Mouse (Mus musculus) C2C12 (cell line): ENCODE measurements around the gene Zfp212.

Source experiments
- CTCF ChIP-seq: IDR thresholded peaks from one replicate; pipeline ENCODE4 v1.5.1; 2011; ENCODE audit not compliant: control insufficient read depth, insufficient read depth, insufficient read length
- FOSL1 ChIP-seq: IDR thresholded peaks from one replicate; pipeline ENCODE4 v1.8.0; 2011; ENCODE audit warnings: mild to moderate bottlenecking, low read length; ENCODE audit not compliant: poor library complexity, insufficient read depth, severe bottlenecking
- MAX ChIP-seq: IDR thresholded peaks from one replicate; pipeline ENCODE4 v1.6.1; 2011; ENCODE audit warnings: mild to moderate bottlenecking, control low read depth
- MYOD1 ChIP-seq: IDR thresholded peaks from one replicate; pipeline ENCODE4 v1.6.1; 2011; ENCODE audit warnings: low read depth; ENCODE audit not compliant: control insufficient read depth, insufficient read length
- MYOG ChIP-seq: IDR thresholded peaks from one replicate; pipeline ENCODE4 v1.6.1; 2011; ENCODE audit not compliant: control insufficient read depth, insufficient read length; ENCODE audit errors: extremely low read depth
- USF1 ChIP-seq: IDR thresholded peaks from one replicate; pipeline ENCODE4 v1.6.1; 2011; ENCODE audit warnings: low read depth, mild to moderate bottlenecking, control low read depth, moderate library complexity

GRCm38 (mm10) chr6:47960685-47961421 lies 40.6 kb downstream of the Zfp212 start:
- TF ChIP-seq CTCF = no peak
- TF ChIP-seq MAX = no peak
- TF ChIP-seq MYOG = no peak
- TF ChIP-seq MYOD1 = no peak
- TF ChIP-seq FOSL1 = no peak
- TF ChIP-seq USF1 = no peak
